Mouse (Mus musculus) bone marrow macrophage, adult 2 months (primary cell): Measurements from ENCODE around the gene Adipor2. TPM values are rescaled to one million over a fixed set of nuclear protein-coding genes. Genes with fewer than 3 reads are reported as not detected.

Source experiments
- H3K27ac ChIP-seq: 2 replicates; pipeline ENCODE4 v1.5.1; 2012; ENCODE audit warnings: low read depth, low read length; ENCODE audit not compliant: insufficient read depth
- H3K4me1 ChIP-seq: 2 replicates; pipeline ENCODE4 v1.6.1; 2012; ENCODE audit warnings: low read length; ENCODE audit not compliant: control insufficient read depth, insufficient read depth
- H3K4me3 ChIP-seq: 2 replicates; pipeline ENCODE4 v1.5.1; 2012; ENCODE audit warnings: mild to moderate bottlenecking, low read length, moderate library complexity; ENCODE audit not compliant: insufficient read depth
- CTCF ChIP-seq: IDR thresholded peaks from 2 replicates; pipeline ENCODE4 v1.5.1; 2012; ENCODE audit warnings: low read depth, mild to moderate bottlenecking, low read length, moderate library complexity
- POLR2A ChIP-seq: IDR thresholded peaks from 2 replicates; pipeline ENCODE4 v1.6.1; 2012; ENCODE audit warnings: mild to moderate bottlenecking, low read depth, low read length, borderline replicate concordance
- polyA plus RNA-seq: library from polyadenylated mRNA; stranded (reverse); fragments of >200 nt; gene quantifications from 2 replicates; pipeline ENCODE4 v1.2.4, GENCODE M21; 2012; ENCODE audit not compliant: missing spikeins, insufficient read depth, insufficient read length

Adipor2 gene
- 67.6 and 71.2 TPM in 2 replicates for polyA plus RNA-seq

DNA sequence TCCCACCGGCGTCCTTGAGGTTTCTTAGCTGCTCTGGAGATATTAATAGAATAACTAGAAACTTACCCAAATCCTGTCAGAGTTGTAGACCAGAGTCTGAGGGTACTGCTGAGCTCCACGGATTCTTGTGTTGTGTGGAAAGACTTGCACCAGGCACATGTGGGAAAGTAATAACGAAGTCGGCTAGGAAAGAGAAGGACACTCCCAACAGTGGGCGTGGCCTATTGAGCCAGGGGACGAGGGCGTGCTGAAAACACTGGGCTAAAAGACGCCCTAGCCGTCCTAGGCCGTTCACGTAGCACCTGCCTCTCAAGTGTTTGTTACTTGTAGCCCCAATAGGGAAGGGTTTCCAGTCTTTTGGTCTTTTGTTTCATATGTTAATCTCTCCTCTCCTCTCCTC lies at the start of gene Adipor2:
Adipor2 (minus strand) TSS at position 351 of the 400 bp plus-strand sequence.
- Histone ChIP-seq H3K4me3 (no peak within 1 kb of the TSS), H3K27ac (no peak within 1 kb of the TSS), H3K4me1 (no peaks in the 10 kb centered on the region)
- no peak for TF ChIP-seq POLR2A
- no peak for TF ChIP-seq CTCF

DNA sequence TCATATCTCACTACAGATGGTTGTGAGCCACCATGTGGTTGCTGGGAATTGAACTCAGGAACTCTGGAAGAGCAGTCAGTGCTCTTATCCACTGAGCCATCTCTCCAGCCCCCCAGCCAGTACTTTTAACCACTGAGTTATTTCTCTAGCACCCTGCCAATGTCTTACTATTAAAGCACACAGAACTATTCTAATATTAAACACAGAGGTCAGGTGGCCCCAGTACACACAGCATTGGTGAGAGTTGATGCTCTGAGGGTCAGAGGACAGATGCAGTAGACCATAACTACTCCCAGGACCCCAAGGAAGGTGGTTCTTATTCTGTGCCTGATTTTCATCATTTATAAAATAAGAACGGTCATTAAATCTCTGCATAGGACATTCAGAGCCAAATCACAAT lies 48.7 kb upstream of the Adipor2 start:
- H3K27ac ChIP-seq: no peak overlapping the region
- peaks cover 17% of the 10 kb centered on the region for H3K4me1 ChIP-seq
- TF ChIP-seq POLR2A (no peak), CTCF (no peak)
- no peak overlapping the region for H3K4me3 ChIP-seq

DNA sequence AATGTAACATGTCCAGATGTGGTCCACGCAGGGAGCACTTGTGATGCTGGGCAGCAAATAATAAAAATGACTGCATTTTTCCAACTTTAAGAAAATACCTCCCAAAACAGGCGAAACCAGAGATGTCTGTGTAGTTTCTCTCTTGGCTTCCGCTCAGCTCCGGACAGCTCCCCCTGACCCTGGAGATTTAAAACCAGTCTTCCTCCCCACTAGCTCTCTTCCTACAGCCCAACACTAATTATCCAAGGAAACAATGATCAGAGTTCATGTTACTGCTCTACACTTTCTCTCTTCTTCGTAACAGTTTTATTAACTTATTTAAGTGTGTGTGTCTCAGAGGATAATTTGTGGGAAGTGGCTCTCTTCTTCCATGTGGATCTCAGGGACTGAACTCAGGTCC lies 42.9 kb upstream of the Adipor2 start:
- Histone ChIP-seq H3K4me1 (no peaks in the 10 kb centered on the region), H3K27ac (no peak overlapping the region), H3K4me3 (no peak overlapping the region)
- TF ChIP-seq POLR2A (no peak), CTCF (no peak)

DNA sequence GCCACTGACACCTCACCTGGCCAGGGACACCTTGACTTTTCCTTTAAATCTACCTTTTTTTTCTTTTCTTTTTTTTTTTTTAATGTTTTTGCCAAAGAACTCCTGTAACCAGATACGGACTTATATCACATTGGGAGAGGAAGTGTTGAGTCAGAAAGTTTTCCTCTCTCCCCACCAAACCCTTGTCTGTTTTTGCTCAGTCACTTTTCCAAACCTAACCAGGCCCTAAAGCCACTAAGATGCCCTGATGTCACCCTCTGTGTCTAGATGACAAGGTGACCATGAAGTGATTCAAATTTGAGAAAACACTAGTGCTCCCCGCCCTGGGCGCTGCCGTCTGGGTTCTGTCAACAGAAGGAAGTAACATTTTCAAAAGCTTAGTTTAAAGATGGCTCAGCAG lies 41.5 kb upstream of the Adipor2 start:
- H3K4me1 ChIP-seq: no peaks in the 10 kb centered on the region
- H3K27ac ChIP-seq: no peak overlapping the region
- H3K4me3 ChIP-seq: no peak overlapping the region
- no peak for TF ChIP-seq POLR2A
- no peak for TF ChIP-seq CTCF

DNA sequence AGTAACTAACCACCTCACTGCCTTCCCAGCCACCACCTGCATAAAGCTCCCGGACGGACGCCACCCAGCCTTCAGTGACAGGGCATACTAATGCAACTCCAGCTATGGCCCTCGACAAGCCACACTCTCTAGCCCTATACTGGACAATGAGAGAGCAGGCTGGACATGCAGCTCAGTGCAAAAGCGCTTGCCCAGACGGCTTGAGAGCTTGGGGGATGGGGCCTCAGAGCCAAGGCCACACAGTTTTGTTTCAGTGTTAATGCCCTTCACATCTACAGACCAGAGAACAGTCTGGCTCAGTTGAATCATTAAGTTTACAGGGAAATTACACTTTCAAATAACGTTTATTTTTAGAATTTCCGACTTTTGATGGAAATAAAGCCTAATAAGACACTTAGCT lies 40.7 kb upstream of the Adipor2 start:
- no peak for TF ChIP-seq CTCF
- no peak for TF ChIP-seq POLR2A
- Histone ChIP-seq H3K27ac (no peak overlapping the region), H3K4me3 (no peak overlapping the region), H3K4me1 (no peaks in the 10 kb centered on the region)

DNA sequence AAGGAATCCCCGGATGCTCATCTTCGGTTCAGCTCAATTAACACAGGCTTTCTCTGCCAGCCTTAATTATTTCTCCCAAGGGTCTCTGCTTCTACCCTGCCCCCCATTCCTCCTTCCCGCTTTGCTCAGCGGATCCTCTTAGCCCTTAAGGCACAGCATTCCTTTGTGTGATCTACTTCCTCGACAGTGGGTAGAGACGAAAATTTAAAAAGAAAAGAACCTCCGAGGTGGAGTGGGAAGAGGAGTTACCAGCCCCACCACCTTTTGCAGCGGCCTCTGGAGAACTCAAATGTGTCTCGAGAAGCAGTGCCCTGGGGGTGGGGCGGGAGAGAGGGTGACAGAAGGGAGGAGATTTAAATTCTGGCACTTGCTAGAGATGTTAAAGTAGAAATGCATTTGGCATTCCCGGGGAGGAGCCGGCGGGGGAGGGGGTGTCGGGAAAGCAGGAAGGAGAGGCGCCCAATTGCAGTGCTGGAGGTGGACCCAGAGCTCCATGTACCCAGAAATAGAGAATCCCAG lies 34.5 kb upstream of the Adipor2 start:
- Histone ChIP-seq H3K27ac (no peak overlapping the region), H3K4me3 (peak overlapping the region; percentile 24)
- TF ChIP-seq CTCF (no peak), POLR2A (no peak)

DNA sequence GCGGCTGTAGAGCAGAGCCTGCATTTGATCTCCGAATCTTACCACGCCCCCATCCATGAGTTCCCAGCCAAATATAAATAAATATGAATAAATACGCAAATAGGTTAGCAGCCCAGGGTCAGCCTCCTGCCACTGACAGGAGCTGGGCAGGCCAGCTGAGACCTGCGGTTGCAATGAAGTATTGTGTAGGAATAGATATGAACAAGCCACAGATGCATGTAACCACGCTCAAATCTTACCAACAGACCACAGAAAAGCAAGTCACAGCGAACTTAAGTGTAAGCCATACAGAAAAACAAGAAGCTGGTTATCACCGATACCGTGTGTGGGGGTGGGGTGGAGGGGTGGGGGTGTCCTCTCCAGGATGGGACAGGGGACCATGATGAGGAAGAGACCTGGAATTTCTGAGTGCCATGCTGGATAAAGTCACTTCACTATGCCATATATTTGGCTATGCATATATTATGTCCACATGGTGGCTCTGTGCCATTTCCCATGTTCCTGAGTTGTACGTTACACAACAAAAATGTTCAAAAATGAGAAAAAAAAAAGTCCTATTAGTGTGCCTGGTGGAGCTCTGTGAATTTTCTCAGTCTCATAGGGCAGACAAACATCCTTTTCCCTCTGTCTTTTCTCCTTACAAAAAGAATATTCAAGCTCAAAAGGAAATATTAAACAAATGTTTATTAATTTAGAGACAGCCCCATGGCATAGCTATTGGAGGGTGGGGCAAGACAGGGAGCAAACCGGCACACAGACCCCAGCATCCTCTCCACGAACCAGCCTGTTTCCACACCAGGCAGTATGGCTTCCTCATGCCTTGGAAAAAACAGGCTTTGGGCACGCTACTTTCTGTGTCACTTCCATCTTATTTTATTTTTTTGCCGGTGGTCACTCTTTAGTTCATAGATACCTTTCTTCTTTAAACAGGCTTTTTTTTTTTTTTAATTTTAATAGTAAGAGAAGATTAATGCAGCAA lies 33.8 kb upstream of the Adipor2 start:
- Histone ChIP-seq H3K27ac (no peak overlapping the region), H3K4me1 (peaks cover 5% of the 10 kb centered on the region), H3K4me3 (peak overlapping the region; percentile 9; the same call in 1 of the 2 replicates)
- no peak for TF ChIP-seq CTCF
- TF ChIP-seq POLR2A: no peak

More for the DNA sequence above, 34.5 kb upstream of the Adipor2 start:
- H3K4me1 ChIP-seq: no peaks in the 10 kb centered on the region

DNA sequence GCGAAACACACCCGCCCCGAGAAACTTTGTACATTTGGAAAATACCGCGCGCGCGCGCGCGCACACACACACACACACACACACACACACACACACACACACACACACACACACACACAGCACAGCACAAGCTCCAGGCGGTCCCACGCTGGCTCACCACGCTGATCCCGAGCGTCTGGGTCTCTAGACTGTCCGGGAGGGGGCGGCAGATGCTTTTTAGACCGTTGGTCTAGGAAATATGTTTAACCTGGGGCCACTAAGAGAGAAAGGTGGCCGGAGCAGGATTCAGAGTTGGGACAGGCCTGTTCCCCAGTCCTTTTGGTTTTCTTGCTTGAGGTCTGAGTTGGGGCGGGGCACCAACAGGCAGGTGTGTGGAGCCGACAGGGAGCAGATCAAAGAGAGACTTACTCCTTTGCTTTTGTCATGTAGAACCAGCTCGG lies 31.6 kb upstream of the Adipor2 start:
- peaks cover 13% of the 10 kb centered on the region for H3K4me1 ChIP-seq
- H3K27ac ChIP-seq: no peak overlapping the region
- no peak for TF ChIP-seq POLR2A
- no peak for TF ChIP-seq CTCF
- peak overlapping the region; percentile 31 for H3K4me3 ChIP-seq

DNA sequence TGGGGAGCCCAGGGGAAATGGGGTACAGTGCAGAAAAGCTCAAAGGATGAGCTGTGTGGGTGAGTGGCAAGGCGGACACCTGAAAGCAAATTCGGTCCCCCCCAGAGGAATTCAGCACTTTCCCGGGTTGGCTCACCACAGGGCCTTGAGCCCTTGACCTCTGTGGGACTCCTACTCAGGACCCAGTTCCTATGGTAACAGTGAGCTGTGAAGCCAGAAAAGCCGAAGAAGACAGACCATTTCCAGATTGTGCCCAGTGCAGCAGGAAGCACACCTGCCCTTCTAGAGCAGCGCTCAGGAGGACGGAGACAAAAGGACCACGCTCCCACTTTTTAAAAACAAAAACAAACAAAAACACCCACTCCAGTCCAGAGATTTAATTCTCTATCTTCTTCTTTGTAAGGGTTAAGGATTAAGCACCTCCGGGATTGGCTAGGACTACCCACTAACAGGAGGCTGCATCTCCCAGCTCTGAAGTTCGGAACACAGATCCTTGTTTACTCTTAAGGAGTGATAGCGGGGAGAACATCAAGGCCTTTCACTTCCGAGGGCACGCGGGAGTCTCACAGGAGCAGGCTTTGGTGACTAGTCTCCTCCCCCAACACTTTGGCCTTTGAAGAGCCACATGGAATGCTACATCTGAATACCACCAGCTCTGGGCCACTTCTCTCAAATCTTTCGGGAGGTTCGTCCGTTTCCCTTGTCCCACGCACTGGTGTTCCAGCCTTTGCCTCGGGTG lies 31.0 kb upstream of the Adipor2 start:
- peaks cover 13% of the 10 kb centered on the region for H3K4me1 ChIP-seq
- peak overlapping the region; percentile 31 for H3K4me3 ChIP-seq
- no peak for TF ChIP-seq POLR2A
- TF ChIP-seq CTCF: no peak
- no peak overlapping the region for H3K27ac ChIP-seq
